Mouse (Mus musculus) embryonic fibroblast, embryonic 13.5 days (primary cell): Measurements from ENCODE around the gene Ankrd28.

Experiments used
- CTCF ChIP-seq: IDR thresholded peaks from 2 replicates; pipeline ENCODE4 v1.5.1; 2011; ENCODE audit warnings: mild to moderate bottlenecking, control low read depth, low read length, moderate library complexity, borderline replicate concordance; ENCODE audit not compliant: insufficient read depth
- POLR2A ChIP-seq: IDR thresholded peaks from 2 replicates; pipeline ENCODE4 v1.6.1; 2011; ENCODE audit warnings: low read depth, mild to moderate bottlenecking, control low read depth, low read length, moderate library complexity

DNA sequence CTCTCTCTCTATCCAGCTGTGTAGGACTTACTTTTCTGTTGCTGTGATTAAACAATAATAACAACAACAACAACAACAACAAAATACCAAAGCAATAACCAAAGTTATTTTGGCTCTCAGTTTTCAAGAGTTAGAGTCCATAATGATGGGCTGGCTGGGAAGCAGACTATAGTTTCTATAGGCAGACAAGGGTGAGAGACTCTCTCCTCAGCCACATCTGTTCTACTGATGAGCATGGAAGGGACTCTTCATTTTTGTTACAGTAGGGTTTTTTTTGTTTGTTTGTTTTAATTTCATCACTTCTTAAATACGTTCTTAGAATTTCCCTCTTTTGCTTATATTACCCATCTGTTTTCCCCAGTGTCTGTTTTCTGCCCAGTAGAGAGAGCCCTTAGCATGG is 177.8 kb downstream of the Ankrd28 start:
- TF ChIP-seq POLR2A (no peak), CTCF (no peak)
